In the genomic region with DNA sequence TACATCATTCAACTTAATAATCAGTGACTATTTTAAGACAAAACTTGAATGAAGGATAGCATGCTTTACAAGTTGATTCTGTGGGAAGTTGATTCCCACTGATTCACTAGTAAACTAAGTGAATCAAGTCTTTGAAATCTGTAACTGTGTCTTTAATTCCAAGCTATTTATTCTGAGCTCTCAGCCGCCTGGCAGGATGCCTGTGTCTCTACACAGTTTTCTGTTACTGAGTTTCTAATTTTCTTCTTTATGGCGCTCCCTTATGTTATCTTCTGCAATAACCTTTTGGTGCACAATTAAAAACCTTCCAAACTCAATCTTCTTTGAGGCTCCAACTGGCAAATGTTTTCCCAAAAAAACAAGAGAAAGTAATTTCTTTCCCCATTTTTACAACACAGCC, we compare ENCODE assay signal across 16 mouse cellular contexts. TPM values are rescaled to one million over a fixed set of nuclear protein-coding genes. Genes with fewer than 3 reads are reported as not detected.
A peak's percentile ranks its signal among the peaks of the same experiment; 100 is the strongest.
DNase-seq lines count a peak whose midpoint lies in the region; ATAC-seq and TF ChIP-seq lines count a peak whose summit lies in the region.
"Had no signal": no experiment of that assay in that cellular context is flagged by ENCODE, and none has a peak within 500 bp of the region (broad histone marks: within the 10 kb centered on the region; RNA-seq: fewer than 3 reads in every experiment).

No protein-coding gene starts in this region.

- peak; percentile 39 for DNase-seq in forebrain, embryonic 14.5 days (ENCODE audit: low spot score)
- peak; percentile 40 for DNase-seq in kidney, postnatal 10 days
- DNase-seq in kidney, postnatal 14 days: no peak
- peak; percentile 46 for DNase-seq in layer of hippocampus, adult 9-10 months (ENCODE audit: low spot score)
- peak; percentile 88 to 89 for DNase-seq in right cerebral cortex, postnatal 10 days (ENCODE audit: low spot score in 2 of 2)
- DNase-seq in thymus, adult 2 months: no peak
- DNase-seq: adrenal gland, adult 2 months; cerebellum, postnatal 10 days had no signal

- 81% methylated on average over 2 of the region's 2 CpGs for WGBS in forebrain, embryonic 14.5 days
- 88% methylated on average over 2 of the region's 2 CpGs for WGBS in forebrain, embryonic 12.5 days
- 98% methylated on average over 2 of the region's 2 CpGs for WGBS in thymus, adult 2 months

- H3K4me2 ChIP-seq in forebrain, embryonic 14.5 days (ENCODE audit: low read length): no peak overlapping the region
- no peak overlapping the region for H3K4me2 ChIP-seq in forebrain, embryonic 12.5 days
- H3K4me2 ChIP-seq: hindbrain, embryonic 15.5 days; neural tube, embryonic 15.5 days; stomach, embryonic 15.5 days had no signal

- no peak for TF ChIP-seq POLR2A in thymus, adult 2 months (IDR thresholded peaks at IDR 0.05; ENCODE audit: control insufficient read depth, extremely low read depth, insufficient read depth, low read length, poor library complexity)

- no peak for ATAC-seq in forebrain, embryonic 14.5 days
- no peak for ATAC-seq in forebrain, embryonic 12.5 days (ENCODE audit: low FRiP score)
- ATAC-seq in CD4-positive, CD25-positive, alpha-beta regulatory T cell, adult 4 months: no peak

- no peak overlapping the region for H3K4me3 ChIP-seq in forebrain, embryonic 14.5 days (ENCODE audit: low read depth, low read length)
- no peak overlapping the region for H3K4me3 ChIP-seq in forebrain, embryonic 12.5 days (replicated peaks)
- H3K4me3 ChIP-seq in thymus, adult 2 months (ENCODE audit: control insufficient read depth, insufficient read depth, low read length): no peak overlapping the region
- H3K4me3 ChIP-seq: erythroblast, embryonic 14.5 days; hindbrain, embryonic 15.5 days; left cerebral cortex, adult 2 months; megakaryocyte, embryonic 14.5 days; neural tube, embryonic 15.5 days; stomach, embryonic 15.5 days had no signal

- H3K27me3 ChIP-seq in forebrain, embryonic 14.5 days (replicated peaks; ENCODE audit: control insufficient read depth, insufficient read depth, low read length): no peaks in the 10 kb centered on the region
- no peaks in the 10 kb centered on the region for H3K27me3 ChIP-seq in forebrain, embryonic 12.5 days
- no peaks in the 10 kb centered on the region for H3K27me3 ChIP-seq in thymus, adult 2 months (ENCODE audit: control insufficient read depth, insufficient read depth, low read length)
- H3K27me3 ChIP-seq: hindbrain, embryonic 15.5 days; megakaryocyte, embryonic 14.5 days; neural tube, embryonic 15.5 days; stomach, embryonic 15.5 days had no signal

- H3K9me3 ChIP-seq in forebrain, embryonic 14.5 days (replicated peaks; ENCODE audit: control insufficient read depth, low read length): 0 out of 2 replicates have a peak, but pooled peaks cover 2% of the 10 kb centered on the region
- no peaks in the 10 kb centered on the region for H3K9me3 ChIP-seq in forebrain, embryonic 12.5 days
- H3K9me3 ChIP-seq: hindbrain, embryonic 15.5 days; neural tube, embryonic 15.5 days; stomach, embryonic 15.5 days had no signal

- peaks cover 11% of the 10 kb centered on the region; the same call in 1 of the 2 replicates for H3K36me3 ChIP-seq in forebrain, embryonic 14.5 days (ENCODE audit: control insufficient read depth, insufficient read depth, low read length)
- peaks cover 44% of the 10 kb centered on the region for H3K36me3 ChIP-seq in forebrain, embryonic 12.5 days (replicated peaks)
- H3K36me3 ChIP-seq in thymus, adult 2 months (ENCODE audit: control insufficient read depth, insufficient read depth, low read length): peaks cover 15% of the 10 kb centered on the region

- no peak overlapping the region for H3K9ac ChIP-seq in forebrain, embryonic 14.5 days (ENCODE audit: low read length)
- no peak overlapping the region for H3K9ac ChIP-seq in forebrain, embryonic 12.5 days
- H3K9ac ChIP-seq: hindbrain, embryonic 15.5 days; neural tube, embryonic 15.5 days; stomach, embryonic 15.5 days had no signal

- TF ChIP-seq CTCF in thymus, adult 2 months (IDR thresholded peaks at IDR 0.05; ENCODE audit: borderline replicate concordance, control insufficient read depth, extremely low read depth, insufficient read depth, low read length, poor library complexity): no peak

- H3K4me1 ChIP-seq in forebrain, embryonic 14.5 days (ENCODE audit: control insufficient read depth, insufficient read depth, low read length): no peaks in the 10 kb centered on the region
- no peaks in the 10 kb centered on the region for H3K4me1 ChIP-seq in forebrain, embryonic 12.5 days
- no peaks in the 10 kb centered on the region for H3K4me1 ChIP-seq in thymus, adult 2 months (replicated peaks; ENCODE audit: control insufficient read depth, insufficient read depth, low read length)
- H3K4me1 ChIP-seq: neural tube, embryonic 15.5 days; stomach, embryonic 15.5 days had no signal

- H3K27ac ChIP-seq in forebrain, embryonic 14.5 days (ENCODE audit: low read depth, low read length): no peak overlapping the region
- H3K27ac ChIP-seq in forebrain, embryonic 12.5 days: no peak overlapping the region
- H3K27ac ChIP-seq in thymus, adult 2 months (ENCODE audit: control insufficient read depth, insufficient read depth, low read length): no peak overlapping the region
- H3K27ac ChIP-seq: hindbrain, embryonic 15.5 days; left cerebral cortex, adult 2 months; neural tube, embryonic 15.5 days; stomach, embryonic 15.5 days had no signal

RNA-seq across cellular contexts. Expression of a gene that starts 28.5 kb away (rescaled TPM):
- 36.8 and 37.4 TPM in 2 replicates for polyA plus RNA-seq in forebrain, embryonic 14.5 days (2014; fragmentation: Nextera tagmentation; extraction: Ambion mirVana)
- polyA plus RNA-seq in forebrain, embryonic 12.5 days (2016; fragmentation: Nextera tagmentation; extraction: Ambion mirVana): 50.0 and 50.7 TPM in 2 replicates
- polyA plus RNA-seq in thymus, adult 2 months (2012; rRNA removed): 16.2 and 18.6 TPM in 2 replicates
- polyA plus RNA-seq in CD4-positive, CD25-positive, alpha-beta regulatory T cell, adult 4 months (2017; shearing (Covaris generic)): 10 to 100 TPM; 19.8 to 23.3 TPM

Comparison
In these comparisons a context has a peak if more than half of its experiments do, and no peak if none do; other contexts are left out.
1. DNase-seq: peak in forebrain, embryonic 14.5 days (single experiment), kidney, postnatal 10 days (single experiment), layer of hippocampus, adult 9-10 months (single experiment) and right cerebral cortex, postnatal 10 days (2 of 2); none in kidney, postnatal 14 days (single experiment) and thymus, adult 2 months (single experiment).